Mouse (Mus musculus) cerebellum, adult 9-10 months (tissue): ENCODE data around the gene Tarm1.

Experiments used
- DNase-seq: peaks from one replicate; pipeline ENCODE4 v3.0.0; 2022

Tarm1 gene

DNA sequence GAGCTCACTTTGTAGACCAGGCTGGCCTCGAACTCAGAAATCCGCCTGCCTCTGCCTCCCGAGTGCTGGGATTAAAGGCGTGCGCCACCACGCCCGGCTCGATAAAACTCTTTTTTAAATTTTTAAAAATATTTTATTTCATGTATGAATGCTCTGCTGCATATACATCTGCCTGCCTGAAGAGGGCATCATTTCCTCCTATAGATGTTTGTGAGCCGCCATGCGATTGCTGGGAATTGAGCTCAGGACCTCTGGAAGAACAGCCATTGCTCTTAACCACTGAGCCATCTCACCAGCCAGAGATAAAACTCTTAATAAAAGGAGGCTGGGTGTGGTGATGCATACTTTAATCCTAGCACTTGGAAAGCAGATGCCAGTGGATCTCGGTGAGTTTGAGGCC lies 62.4 kb downstream of the Tarm1 start:
- DNase-seq: no peak

DNA sequence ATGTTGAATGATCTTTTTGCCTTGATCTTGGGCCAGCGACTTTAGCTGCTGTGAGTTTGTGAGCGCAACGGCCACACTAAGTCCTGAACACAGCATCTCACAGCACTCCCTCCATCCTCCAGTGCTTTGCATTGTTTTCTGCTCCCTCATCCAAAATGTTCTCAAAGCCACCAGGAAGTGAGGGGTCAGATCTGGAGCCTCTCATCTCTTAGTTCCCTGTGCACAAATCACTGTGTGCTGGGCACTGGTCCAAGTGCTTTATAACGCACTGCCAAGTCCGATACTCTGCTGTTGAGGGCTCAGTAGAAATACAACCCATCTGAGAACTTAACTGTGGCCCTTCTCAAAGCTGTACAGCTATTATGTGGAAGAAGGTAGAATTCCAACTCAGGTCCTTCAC lies 64.5 kb downstream of the Tarm1 start:
- DNase-seq: no peak
